Mouse (Mus musculus): ENCODE measurements around the gene Acrbp. TPM values are rescaled to one million over a fixed set of nuclear protein-coding genes. Genes with fewer than 3 reads are reported as not detected.

Gene Acrbp
- polyA plus RNA-seq, 1 experiment from 2014 or later = 21.0 TPM

DNA sequence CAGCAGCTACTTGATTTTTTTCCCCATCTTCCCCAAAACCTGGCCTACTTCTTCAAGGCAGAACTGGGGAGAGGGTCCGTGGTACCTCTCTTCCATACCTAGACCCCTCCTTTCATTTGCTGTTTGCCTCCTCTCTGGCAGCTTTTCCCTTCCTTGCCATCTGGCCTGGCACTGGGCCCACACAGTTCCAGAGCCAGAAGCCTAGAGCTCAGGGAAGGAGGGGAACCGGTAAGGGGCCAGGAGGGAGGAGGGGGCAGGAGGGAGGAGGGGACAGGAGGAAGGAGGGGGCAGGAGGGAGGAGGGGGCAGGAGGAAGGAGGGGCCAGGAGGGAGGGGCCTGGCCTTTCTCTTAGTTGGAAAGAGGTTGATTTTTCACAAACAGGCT is 22.4 kb downstream of the Acrbp start:
- H3K9ac ChIP-seq = no peak overlapping the region
- no peak overlapping the region for H3K4me2 ChIP-seq
- WGBS = 8% methylated on average over 2 of the region's 2 CpGs

DNA sequence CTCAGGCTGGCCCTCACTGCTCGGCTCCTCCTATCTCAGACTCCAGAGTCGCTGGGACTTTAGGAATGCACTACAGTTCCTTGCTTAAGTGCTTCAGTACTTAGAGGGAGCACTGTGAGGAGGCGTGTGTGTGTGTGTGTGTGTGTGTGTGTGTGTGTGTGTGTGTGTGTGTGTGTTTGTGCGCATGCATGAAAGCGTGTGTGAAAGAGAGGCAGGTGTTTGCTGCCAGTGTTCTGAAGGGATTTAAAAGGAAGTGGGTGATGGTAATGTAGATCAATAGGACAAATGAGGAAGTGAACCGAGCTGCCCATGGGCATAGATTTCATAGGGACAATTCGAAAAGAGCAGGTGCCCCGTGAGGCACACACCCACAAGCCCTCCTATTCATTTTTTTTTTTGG is 24.3 kb downstream of the Acrbp start:
- H3K4me2 ChIP-seq = no peak overlapping the region
- no peak overlapping the region for H3K9ac ChIP-seq
- H3K36me3 ChIP-seq = no peaks in the 10 kb centered on the region
- H3K27me3 ChIP-seq = no peaks in the 10 kb centered on the region
- WGBS = 77% methylated on average over 8 of the region's 8 CpGs
- no peaks in the 10 kb centered on the region for H3K9me3 ChIP-seq
- no peak overlapping the region for H3K27ac ChIP-seq (replicated peaks)
- H3K4me1 ChIP-seq (replicated peaks) = peaks cover 15% of the 10 kb centered on the region
- H3K4me3 ChIP-seq = no peak overlapping the region
- no peak for ATAC-seq (ENCODE audit: low read depth)

More for the DNA sequence above, 22.4 kb downstream of the Acrbp start:
- no peaks in the 10 kb centered on the region for H3K27me3 ChIP-seq
- H3K27ac ChIP-seq (replicated peaks) = peak overlapping the region; percentile 85
- no peaks in the 10 kb centered on the region for H3K36me3 ChIP-seq
- ATAC-seq (ENCODE audit: low read depth) = peak; percentile 89
- no peak overlapping the region for H3K4me3 ChIP-seq
- peaks cover 15% of the 10 kb centered on the region for H3K4me1 ChIP-seq (replicated peaks)
- no peaks in the 10 kb centered on the region for H3K9me3 ChIP-seq

DNA sequence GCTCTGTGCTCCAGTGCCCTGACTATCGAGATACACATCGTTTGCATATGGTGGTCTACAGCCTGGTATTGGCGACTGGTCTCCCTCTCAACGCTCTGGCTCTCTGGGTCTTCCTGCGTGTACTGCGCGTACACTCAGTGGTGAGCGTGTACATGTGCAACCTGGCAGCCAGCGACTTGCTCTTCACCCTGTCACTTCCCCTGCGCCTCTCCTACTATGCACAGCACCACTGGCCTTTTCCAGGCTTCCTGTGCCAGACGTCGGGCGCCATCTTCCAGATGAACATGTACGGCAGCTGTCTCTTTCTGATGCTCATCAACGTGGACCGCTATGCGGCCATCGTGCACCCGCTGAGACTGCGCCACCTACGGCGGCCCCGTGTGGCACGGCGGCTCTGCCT is 31.9 kb downstream of the Acrbp start:
- Histone ChIP-seq H3K4me1 (replicated peaks) (peaks cover 15% of the 10 kb centered on the region), H3K27ac (replicated peaks) (peak overlapping the region; percentile 94), H3K9ac (peak overlapping the region; percentile 72), H3K4me2 (peak overlapping the region; percentile 68), H3K27me3 (no peaks in the 10 kb centered on the region), H3K9me3 (no peaks in the 10 kb centered on the region), H3K36me3 (no peaks in the 10 kb centered on the region), H3K4me3 (peak overlapping the region; percentile 44)
- peak; percentile 57 for ATAC-seq (ENCODE audit: low read depth)
- WGBS = 22% methylated on average over 25 of the region's 25 CpGs

DNA sequence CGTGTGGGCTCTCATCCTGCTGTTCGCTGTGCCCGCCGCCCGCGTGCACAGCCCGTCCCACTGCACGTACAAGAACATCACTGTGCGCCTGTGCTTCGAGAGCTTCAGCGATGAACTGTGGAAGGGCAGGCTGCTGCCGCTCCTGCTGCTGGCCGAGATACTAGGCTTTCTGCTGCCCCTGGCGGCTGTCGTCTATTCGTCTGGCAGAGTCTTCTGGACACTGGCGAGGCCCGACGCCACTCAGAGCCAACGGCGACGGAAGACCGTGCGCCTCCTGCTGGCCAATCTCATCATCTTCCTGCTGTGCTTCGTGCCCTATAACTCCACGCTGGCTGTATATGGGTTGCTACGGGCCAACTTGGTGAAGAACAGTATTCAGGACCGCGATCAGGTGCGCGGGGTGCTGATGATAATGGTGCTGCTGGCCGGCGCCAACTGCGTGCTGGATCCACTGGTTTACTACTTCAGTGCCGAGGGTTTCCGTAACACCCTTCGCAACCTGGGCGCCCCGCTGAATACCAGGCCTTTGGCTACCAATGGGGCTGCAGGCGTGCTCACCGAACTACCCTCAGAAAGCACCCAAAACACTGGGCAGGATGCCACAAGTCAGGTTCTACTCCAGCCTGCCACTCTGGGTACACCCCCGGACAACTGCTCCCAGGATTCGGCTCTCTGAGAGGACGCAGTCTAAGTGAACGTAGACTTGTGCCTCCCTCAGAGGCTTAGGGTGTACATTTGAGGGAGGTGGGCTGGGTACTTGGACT is 32.5 kb downstream of the Acrbp start:
- H3K27ac ChIP-seq (replicated peaks) = peak overlapping the region; percentile 94
- no peaks in the 10 kb centered on the region for H3K9me3 ChIP-seq
- H3K36me3 ChIP-seq = no peaks in the 10 kb centered on the region
- peak overlapping the region; percentile 44 for H3K4me3 ChIP-seq
- H3K9ac ChIP-seq = peak overlapping the region; percentile 72
- ATAC-seq (ENCODE audit: low read depth) = peak; percentile 89
- H3K4me1 ChIP-seq (replicated peaks) = peaks cover 15% of the 10 kb centered on the region
- peak overlapping the region; percentile 68 for H3K4me2 ChIP-seq
- H3K27me3 ChIP-seq = no peaks in the 10 kb centered on the region
- WGBS = 23% methylated on average over 45 of the region's 45 CpGs

DNA sequence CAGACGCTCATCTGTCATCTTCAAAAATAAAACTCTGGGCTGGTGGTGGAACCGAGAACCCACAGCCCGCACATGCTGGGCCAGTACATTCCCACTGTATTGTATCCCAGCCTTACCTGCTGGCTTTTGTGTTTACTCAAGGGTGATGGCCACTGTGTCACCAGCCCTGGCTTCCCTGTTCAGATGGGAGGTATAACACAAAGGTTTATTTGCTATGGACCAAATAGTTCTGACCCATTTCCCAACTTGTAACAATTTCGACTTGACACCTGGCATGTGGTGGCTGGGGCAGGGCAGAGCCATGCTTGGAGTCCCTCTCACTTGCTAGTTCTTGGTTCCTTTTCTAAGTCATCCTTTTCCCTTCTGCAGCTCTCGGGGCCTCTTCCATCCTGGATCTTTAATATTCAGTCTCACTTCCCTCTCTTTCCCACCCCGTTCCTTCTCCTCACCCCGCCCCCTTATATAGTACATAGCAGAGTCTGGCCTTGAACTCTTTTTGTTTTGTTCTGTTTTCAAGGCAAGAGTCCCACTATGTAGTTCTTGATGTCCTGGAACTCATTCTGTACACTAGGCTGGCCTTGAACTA is 33.4 kb downstream of the Acrbp start:
- 88% methylated on average over 7 of the region's 7 CpGs for WGBS
- Histone ChIP-seq H3K27me3 (no peaks in the 10 kb centered on the region), H3K27ac (replicated peaks) (no peak overlapping the region)

DNA sequence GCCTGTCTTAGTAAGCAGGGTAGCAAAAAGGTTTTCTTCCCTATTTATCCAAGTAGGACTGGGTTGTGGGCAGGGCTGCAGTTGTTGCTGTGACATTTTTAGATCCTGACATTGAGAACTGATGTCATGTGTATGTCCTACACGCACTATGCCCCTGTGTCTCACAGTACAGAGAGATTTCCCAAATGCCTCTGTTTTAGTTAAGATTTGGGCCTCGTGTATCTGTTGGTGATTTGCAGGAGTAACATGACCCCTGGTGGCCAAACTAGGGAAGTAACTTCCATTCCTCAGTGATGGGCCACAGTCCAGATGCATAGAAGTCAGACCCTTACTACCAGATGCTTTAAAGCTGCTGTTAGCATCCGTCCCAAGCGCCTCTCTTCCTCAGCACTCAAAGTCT is 34.9 kb downstream of the Acrbp start:
- Histone ChIP-seq H3K9ac (no peak overlapping the region), H3K36me3 (no peaks in the 10 kb centered on the region), H3K9me3 (no peaks in the 10 kb centered on the region), H3K27me3 (no peaks in the 10 kb centered on the region), H3K4me1 (replicated peaks) (peaks cover 27% of the 10 kb centered on the region), H3K4me2 (no peak overlapping the region), H3K4me3 (no peak overlapping the region), H3K27ac (replicated peaks) (no peak overlapping the region)
- WGBS = 7% methylated on average over 4 of the region's 4 CpGs
- peak; percentile 1; the same call in 1 of the 2 replicates for ATAC-seq (ENCODE audit: low read depth)

More for the DNA sequence above, 33.4 kb downstream of the Acrbp start:
- Histone ChIP-seq H3K4me2 (no peak overlapping the region), H3K4me3 (no peak overlapping the region), H3K4me1 (replicated peaks) (peaks cover 15% of the 10 kb centered on the region), H3K9ac (no peak overlapping the region), H3K9me3 (no peaks in the 10 kb centered on the region), H3K36me3 (no peaks in the 10 kb centered on the region)
- no peak for ATAC-seq (ENCODE audit: low read depth)

DNA sequence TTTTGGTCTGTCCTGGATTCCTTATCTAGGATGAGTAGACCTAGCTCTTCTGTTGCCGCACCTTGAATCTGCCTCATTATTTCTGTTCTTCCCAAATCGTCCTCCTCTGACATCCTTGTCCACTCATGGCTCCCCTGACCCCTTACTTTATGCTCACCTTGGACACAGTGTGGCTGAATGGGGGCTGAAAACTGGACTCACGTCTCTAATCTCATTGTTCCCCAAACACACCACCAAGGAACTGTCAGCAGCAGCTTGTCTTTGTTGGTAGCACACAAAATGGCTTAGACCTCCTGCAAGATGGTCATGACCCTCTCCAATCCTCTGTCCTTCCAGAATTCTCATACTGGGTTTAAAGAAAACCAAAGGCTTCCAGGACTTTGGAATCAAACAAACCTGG is 38.4 kb downstream of the Acrbp start:
- Histone ChIP-seq H3K9ac (no peak overlapping the region), H3K4me2 (no peak overlapping the region), H3K36me3 (no peaks in the 10 kb centered on the region), H3K27ac (replicated peaks) (peak overlapping the region; percentile 95), H3K9me3 (no peaks in the 10 kb centered on the region), H3K4me1 (replicated peaks) (peaks cover 34% of the 10 kb centered on the region), H3K27me3 (no peaks in the 10 kb centered on the region), H3K4me3 (no peak overlapping the region)
- ATAC-seq (ENCODE audit: low read depth) = no peak
- 80% methylated on average over 3 of the region's 3 CpGs for WGBS

DNA sequence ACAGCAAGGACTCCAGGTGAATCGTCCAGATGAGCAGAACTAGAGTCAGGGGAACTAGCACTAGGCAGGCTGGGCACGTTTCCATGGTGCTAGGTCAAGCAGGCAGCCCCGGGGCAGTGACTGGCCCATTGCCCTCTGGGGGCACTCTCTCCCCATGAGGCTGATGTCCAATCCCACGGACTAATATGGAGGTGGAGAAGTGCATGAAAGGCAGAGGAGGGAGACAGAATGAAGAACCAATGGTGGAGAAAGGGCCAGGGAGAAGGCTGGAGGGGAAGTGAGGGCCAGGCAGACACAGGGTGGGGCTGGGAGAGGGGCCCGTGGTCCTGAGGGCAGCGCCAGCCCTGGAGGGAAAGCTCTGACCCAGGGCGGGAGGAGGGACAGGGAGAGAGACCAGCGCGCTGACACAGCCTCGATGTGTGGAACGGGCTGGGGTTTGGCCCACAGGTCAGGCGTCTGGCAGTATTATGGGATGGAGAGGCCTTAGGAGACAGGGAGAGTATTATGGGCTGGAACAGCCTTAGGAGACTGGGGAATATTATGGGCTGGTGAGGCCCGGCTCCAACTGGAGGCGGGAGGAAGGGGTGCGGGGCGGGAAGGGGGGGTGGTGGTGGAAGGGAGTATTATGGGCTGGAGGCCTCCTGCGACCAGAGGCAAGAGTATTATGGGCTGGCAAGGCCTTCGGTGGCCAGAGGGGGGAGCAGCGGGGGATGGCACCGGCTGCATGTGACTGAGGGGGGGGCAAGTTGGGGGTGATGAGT is 39.3 kb downstream of the Acrbp start:
- Histone ChIP-seq H3K4me3 (no peak overlapping the region), H3K36me3 (no peaks in the 10 kb centered on the region), H3K4me2 (peak overlapping the region; percentile 51; the same call in 1 of the 2 replicates), H3K4me1 (replicated peaks) (peaks cover 34% of the 10 kb centered on the region), H3K9ac (peak overlapping the region; percentile 51; the same call in 1 of the 2 replicates), H3K9me3 (no peaks in the 10 kb centered on the region), H3K27me3 (no peaks in the 10 kb centered on the region), H3K27ac (replicated peaks) (peak overlapping the region; percentile 95)
- peak; percentile 81 for ATAC-seq (ENCODE audit: low read depth)
- 1% methylated on average over 20 of the region's 20 CpGs for WGBS

DNA sequence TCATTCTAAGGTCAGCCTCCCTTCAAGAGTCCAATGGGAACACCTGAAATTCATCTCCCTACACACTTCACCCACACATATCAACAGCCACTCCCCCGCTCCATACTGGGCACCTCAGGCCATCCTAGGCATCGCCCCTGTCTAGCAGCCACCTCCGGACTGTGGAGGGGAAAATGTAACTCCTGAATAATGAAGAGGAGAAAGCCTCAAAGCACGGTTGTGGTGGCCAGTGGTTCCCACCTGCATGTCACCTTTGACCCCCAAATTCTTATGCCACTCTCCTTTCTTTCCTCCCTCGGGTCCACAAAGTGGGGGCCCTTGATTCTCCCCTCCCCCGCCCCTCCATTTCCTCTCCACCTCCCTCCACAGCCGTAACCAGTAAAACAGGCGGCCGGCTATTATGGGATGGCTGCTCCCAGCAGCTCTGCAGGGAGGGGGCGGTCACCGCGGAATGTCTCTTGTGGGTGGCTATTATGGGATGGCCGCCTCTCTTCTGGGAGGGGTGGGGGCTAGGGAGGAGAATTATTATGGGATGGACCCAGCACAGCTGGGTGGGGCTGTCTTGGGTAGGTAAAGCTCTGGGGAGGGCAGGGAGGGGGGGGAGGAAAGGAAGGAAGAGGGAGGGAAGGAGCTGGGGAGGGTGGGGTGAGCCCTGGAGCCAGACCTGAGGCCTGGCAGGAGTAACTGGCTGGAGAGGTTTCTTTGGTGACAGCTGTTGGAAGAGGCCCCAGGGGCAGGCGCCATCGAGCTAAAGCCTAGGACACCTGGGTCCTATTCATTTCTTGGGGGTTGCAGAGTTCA is 40.2 kb downstream of the Acrbp start:
- H3K4me2 ChIP-seq = peak overlapping the region; percentile 51
- H3K36me3 ChIP-seq = no peaks in the 10 kb centered on the region
- 2% methylated on average over 15 of the region's 15 CpGs for WGBS
- peak overlapping the region; percentile 64 for H3K9ac ChIP-seq
- peaks cover 29% of the 10 kb centered on the region for H3K4me1 ChIP-seq (replicated peaks)
- H3K27me3 ChIP-seq = no peaks in the 10 kb centered on the region
- no peaks in the 10 kb centered on the region for H3K9me3 ChIP-seq
- peak overlapping the region; percentile 15 for H3K4me3 ChIP-seq
- H3K27ac ChIP-seq (replicated peaks) = peak overlapping the region; percentile 95
- peak; percentile 82 for ATAC-seq (ENCODE audit: low read depth)

DNA sequence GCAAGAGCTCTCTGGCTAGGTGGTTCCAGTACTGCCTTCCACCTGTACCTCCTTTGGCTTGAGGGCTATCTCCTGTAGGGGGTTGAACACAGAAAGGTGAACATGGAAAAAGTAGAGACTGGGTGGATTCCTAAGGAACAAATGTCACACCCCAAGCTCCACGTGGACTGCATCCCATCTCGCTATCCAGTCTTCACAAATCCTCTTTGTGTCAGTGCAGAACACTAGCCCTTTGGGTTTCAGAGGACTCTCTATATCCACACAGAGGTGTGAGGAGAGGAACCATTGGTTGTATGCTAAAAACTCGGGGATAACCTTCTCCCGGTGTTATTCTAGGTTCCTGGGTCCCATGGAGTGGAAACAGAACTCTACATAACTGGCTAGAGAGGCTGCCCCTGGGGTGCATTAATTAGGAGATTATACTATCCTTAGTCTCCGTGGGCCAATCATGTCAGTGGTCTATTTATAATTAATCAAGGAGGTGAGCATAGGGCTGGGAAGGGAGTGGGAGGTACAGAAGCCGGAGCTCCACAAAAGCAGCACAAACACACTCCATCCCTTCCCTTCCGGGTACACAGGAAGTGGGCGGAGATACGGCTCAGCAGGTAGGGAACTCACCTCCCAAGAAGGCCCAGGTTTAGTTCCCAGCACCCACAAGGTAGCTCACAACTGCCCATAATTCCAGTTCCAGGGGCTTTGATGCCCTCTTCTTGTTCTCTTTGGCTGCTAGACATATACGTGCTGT is 41.0 kb downstream of the Acrbp start:
- H3K36me3 ChIP-seq = no peaks in the 10 kb centered on the region
- ATAC-seq (ENCODE audit: low read depth) = no peak; the same call in 1 of the 2 replicates
- H3K4me2 ChIP-seq = peak overlapping the region; percentile 51
- no peaks in the 10 kb centered on the region for H3K27me3 ChIP-seq
- WGBS = 43% methylated on average over 10 of the region's 10 CpGs
- 0 out of 2 replicates have a peak overlapping the region, but pooled peaks have one; percentile 15 for H3K4me3 ChIP-seq
- peaks cover 32% of the 10 kb centered on the region for H3K4me1 ChIP-seq (replicated peaks)
- H3K9ac ChIP-seq = peak overlapping the region; percentile 64
- no peaks in the 10 kb centered on the region for H3K9me3 ChIP-seq
- peak overlapping the region; percentile 95 for H3K27ac ChIP-seq (replicated peaks)

DNA sequence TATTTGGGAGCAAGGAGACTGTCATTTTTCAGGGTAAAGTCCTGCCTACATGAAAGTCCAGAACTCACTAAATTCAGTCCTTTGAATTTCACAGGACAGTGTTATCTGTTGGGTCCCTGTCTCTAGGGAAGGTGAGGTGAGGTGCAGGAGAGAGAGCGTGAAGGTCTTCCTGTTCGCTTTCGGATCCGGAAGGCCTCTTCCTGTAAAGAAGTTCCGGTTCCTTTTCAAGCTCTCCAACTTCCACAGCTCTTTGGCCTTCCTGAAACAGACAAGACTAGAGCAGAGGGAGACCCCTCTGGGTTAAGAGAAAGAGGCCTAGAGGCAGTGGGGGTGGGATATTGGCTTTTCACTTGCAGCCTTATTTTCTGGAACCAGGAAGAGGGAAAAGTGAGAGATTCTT is 42.9 kb downstream of the Acrbp start:
- Histone ChIP-seq H3K9ac (no peak overlapping the region), H3K27me3 (no peaks in the 10 kb centered on the region), H3K4me2 (no peak overlapping the region), H3K4me3 (no peak overlapping the region), H3K9me3 (no peaks in the 10 kb centered on the region), H3K36me3 (no peaks in the 10 kb centered on the region), H3K27ac (replicated peaks) (no peak overlapping the region), H3K4me1 (replicated peaks) (peaks cover 35% of the 10 kb centered on the region)
- ATAC-seq (ENCODE audit: low read depth) = no peak
- WGBS = 86% methylated on average over 5 of the region's 5 CpGs

Measured in neural tube, embryonic 13.5 days (tissue).